Mouse (Mus musculus) liver, postnatal 0 days (tissue): ENCODE measurements around the gene Ankrd12.

Experiments
- CTCF ChIP-seq: sonication (generic); IDR thresholded peaks from 2 replicates; pipeline ENCODE4 v1.5.1; 2016; ENCODE audit warnings: antibody characterized with exemption, low read depth
- EP300 ChIP-seq: IDR thresholded peaks from 2 replicates; pipeline ENCODE4 v1.6.1; 2016; ENCODE audit warnings: antibody characterized with exemption, low read depth, mild to moderate bottlenecking

DNA sequence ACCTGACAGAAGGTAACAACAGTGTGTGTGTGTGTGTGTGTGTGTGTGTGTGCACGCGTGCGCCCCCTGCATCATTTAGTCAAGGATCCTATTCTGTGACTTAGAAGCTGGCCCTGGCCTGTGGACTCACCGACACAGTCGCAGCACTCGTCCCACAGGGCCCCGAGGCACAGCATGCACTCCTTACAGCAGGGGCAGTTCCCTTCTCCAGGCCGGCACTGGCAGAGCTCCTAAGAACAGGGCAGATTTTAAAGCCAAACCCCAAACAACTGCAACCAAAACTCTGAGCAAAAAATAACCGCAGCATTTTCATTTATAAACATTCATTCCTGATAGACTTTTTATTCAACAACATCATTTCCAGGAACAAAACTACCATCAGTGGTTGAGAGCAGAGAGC lies 139.2 kb downstream of the Ankrd12 start:
- no peak for TF ChIP-seq EP300
- TF ChIP-seq CTCF: no peak
